8 mouse cellular contexts compared by ENCODE assay signal in the genomic region with DNA sequence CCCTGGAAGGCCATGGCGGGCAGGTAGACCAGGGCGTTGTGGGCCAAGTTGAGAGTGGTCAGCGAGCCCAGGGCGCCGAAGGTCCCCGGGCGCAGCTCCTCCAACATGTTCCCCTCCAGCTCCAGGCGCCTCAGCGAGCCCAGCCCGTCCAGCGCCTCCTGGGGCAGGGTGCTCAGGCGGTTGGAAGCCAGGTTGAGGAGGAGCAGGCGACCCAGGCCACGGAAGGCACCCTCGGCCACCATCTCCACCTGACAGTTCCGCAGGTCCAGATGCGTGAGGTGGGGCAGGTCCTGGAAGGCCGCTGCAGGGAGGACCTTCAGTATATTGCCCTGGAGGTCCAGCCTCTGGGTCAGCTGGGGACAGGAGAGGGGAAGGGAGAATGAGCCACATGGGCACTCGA. TPM values are rescaled to one million over a fixed set of nuclear protein-coding genes. Genes with fewer than 3 reads are reported as not detected.
DNase-seq lines count a peak whose midpoint lies in the region; ATAC-seq and TF ChIP-seq lines count a peak whose summit lies in the region.

No protein-coding gene starts in this region.

- peaks cover 47% of the 10 kb centered on the region for H3K27me3 ChIP-seq in heart, embryonic 11.5 days (ENCODE audit: control insufficient read depth, insufficient read depth, low read length)
- peaks cover 61% of the 10 kb centered on the region for H3K27me3 ChIP-seq in G1E (ENCODE audit: insufficient read depth, low read length)
- peaks cover 35% of the 10 kb centered on the region for H3K27me3 ChIP-seq in hindbrain, embryonic 11.5 days (ENCODE audit: control insufficient read depth, insufficient read depth, low read length)
- H3K27me3 ChIP-seq in midbrain, embryonic 10.5 days (ENCODE audit: low read depth, poor library complexity, severe bottlenecking), result peaks cover 68% of the 10 kb centered on the region

- no peak for DNase-seq in heart, adult 18-20 months
- DNase-seq in G1E (ENCODE audit: low spot score), result no peak
- DNase-seq in hindbrain, embryonic 11.5 days (ENCODE audit: low spot score), result no peak
- DNase-seq in midbrain, embryonic 10.5 days (ENCODE audit: low spot score), result no peak
- no peak for DNase-seq in spleen, postnatal 4 days (ENCODE audit: low spot score in 2 of 2)
- DNase-seq in spleen, adult 18-20 months, result no peak

- WGBS in heart, embryonic 11.5 days (ENCODE audit: insufficient replicate concordance), result 26% methylated on average over 19 of the region's 19 CpGs
- 29% methylated on average over 19 of the region's 19 CpGs for WGBS in hindbrain, embryonic 11.5 days
- 25% methylated on average over 19 of the region's 19 CpGs for WGBS in midbrain, embryonic 10.5 days

- peak overlapping the region; percentile 69 for H3K9ac ChIP-seq in heart, embryonic 11.5 days (ENCODE audit: low read depth, low read length)
- peak overlapping the region; percentile 71 for H3K9ac ChIP-seq in hindbrain, embryonic 11.5 days (ENCODE audit: low read depth, low read length)

- peak overlapping the region; percentile 61 for H3K4me3 ChIP-seq in heart, embryonic 11.5 days (ENCODE audit: low read depth, low read length)
- H3K4me3 ChIP-seq in G1E (ENCODE audit: low read depth, low read length), result peak overlapping the region; percentile 68; the same call in 1 of the 2 replicates
- H3K4me3 ChIP-seq in hindbrain, embryonic 11.5 days (ENCODE audit: low read depth, low read length), result peak overlapping the region; percentile 60
- H3K4me3 ChIP-seq in midbrain, embryonic 10.5 days, result peak overlapping the region; percentile 64

- no peak for ATAC-seq in heart, embryonic 11.5 days (replicated peaks; ENCODE audit: insufficient number of reproducible peaks, low FRiP score, low TSS enrichment)
- ATAC-seq in G1E (ENCODE audit: extremely low read depth, insufficient number of reproducible peaks, low FRiP score, poor library complexity, severe bottlenecking), result no peak
- no peak for ATAC-seq in hindbrain, embryonic 11.5 days (ENCODE audit: low FRiP score)
- no peak for ATAC-seq in inflammation-experienced regulatory T-cells, adult 6 months

- no peaks in the 10 kb centered on the region for H3K36me3 ChIP-seq in heart, embryonic 11.5 days (ENCODE audit: control insufficient read depth, insufficient read depth, low read length)
- H3K36me3 ChIP-seq in G1E (replicated peaks), result peaks cover 2% of the 10 kb centered on the region
- no peaks in the 10 kb centered on the region for H3K36me3 ChIP-seq in hindbrain, embryonic 11.5 days (ENCODE audit: control insufficient read depth, insufficient read depth, low read length)
- no peaks in the 10 kb centered on the region for H3K36me3 ChIP-seq in midbrain, embryonic 10.5 days

- H3K9me3 ChIP-seq in heart, embryonic 11.5 days (replicated peaks; ENCODE audit: control insufficient read depth, low read length), result no peaks in the 10 kb centered on the region
- H3K9me3 ChIP-seq in G1E (replicated peaks), result peaks cover 3% of the 10 kb centered on the region; the same call in 1 of the 2 replicates
- H3K9me3 ChIP-seq in hindbrain, embryonic 11.5 days (ENCODE audit: control insufficient read depth, low read length), result no peaks in the 10 kb centered on the region
- H3K9me3 ChIP-seq in midbrain, embryonic 10.5 days (replicated peaks), result no peaks in the 10 kb centered on the region

- peaks cover 15% of the 10 kb centered on the region for H3K4me1 ChIP-seq in heart, embryonic 11.5 days (ENCODE audit: control insufficient read depth, insufficient read depth, low read length)
- H3K4me1 ChIP-seq in G1E (ENCODE audit: insufficient read depth, low read depth, low read length), result peaks cover 26% of the 10 kb centered on the region
- peaks cover 6% of the 10 kb centered on the region for H3K4me1 ChIP-seq in hindbrain, embryonic 11.5 days (replicated peaks; ENCODE audit: control insufficient read depth, insufficient read depth, low read length)
- peaks cover 24% of the 10 kb centered on the region for H3K4me1 ChIP-seq in midbrain, embryonic 10.5 days

- no peak for TF ChIP-seq CTCF in G1E (IDR thresholded peaks at IDR 0.05; ENCODE audit: low read depth, low read length)

- no peak overlapping the region for H3K27ac ChIP-seq in heart, embryonic 11.5 days (ENCODE audit: low read depth, low read length)
- no peak overlapping the region for H3K27ac ChIP-seq in hindbrain, embryonic 11.5 days (ENCODE audit: low read depth, low read length)
- peak overlapping the region; percentile 83 for H3K27ac ChIP-seq in midbrain, embryonic 10.5 days (replicated peaks)

- peak overlapping the region; percentile 91 for H3K4me2 ChIP-seq in heart, embryonic 11.5 days
- H3K4me2 ChIP-seq in hindbrain, embryonic 11.5 days (replicated peaks; ENCODE audit: low read depth, low read length), result peak overlapping the region; percentile 99

RNA-seq across cellular contexts. Expression of a gene that starts 2.2 kb away (rescaled TPM):
- polyA plus RNA-seq in heart, embryonic 11.5 days (2014; fragmentation: Nextera tagmentation; extraction: Ambion mirVana), result 0.44 and 1.5 TPM in 2 replicates
- 1 to 10 TPM in 1 of 2 experiments, under 1 TPM in 1; 0.92 to 2.2 TPM for total RNA-seq in heart, adult 18-20 months (2021)
- total RNA-seq in G1E (2014; fragmentation: Nextera tagmentation) (not detected in 2 replicates), G1E (2017) (0.05 and 0.17 TPM in 2 replicates)
- polyA plus RNA-seq in G1E (2012), result not detected in 2 replicates
- polyA plus RNA-seq in hindbrain, embryonic 11.5 days (2014; fragmentation: Nextera tagmentation; extraction: Ambion mirVana), result 3.5 and 3.6 TPM in 2 replicates
- 2.4 and 2.5 TPM in 2 replicates for polyA plus RNA-seq in midbrain, embryonic 10.5 days (2016; fragmentation: Nextera tagmentation; extraction: Ambion mirVana)
- polyA plus RNA-seq in inflammation-experienced regulatory T-cells, adult 6 months (2017; shearing (Covaris generic)), result 1 to 10 TPM; 1.0 to 2.6 (median 1.3) TPM

RNA-seq across cellular contexts. Expression of a gene that starts 31.2 kb away (rescaled TPM):
- 17.2 and 17.7 TPM in 2 replicates for polyA plus RNA-seq in heart, embryonic 11.5 days (2014; fragmentation: Nextera tagmentation; extraction: Ambion mirVana)
- 10 to 100 TPM; 11.9 to 14.1 TPM for total RNA-seq in heart, adult 18-20 months (2021)
- total RNA-seq in G1E (2014; fragmentation: Nextera tagmentation) (39.9 and 82.0 TPM in 2 replicates), G1E (2017) (35.0 and 36.5 TPM in 2 replicates)
- polyA plus RNA-seq in G1E (2012), result 13.8 and 21.8 TPM in 2 replicates
- 26.4 and 26.7 TPM in 2 replicates for polyA plus RNA-seq in hindbrain, embryonic 11.5 days (2014; fragmentation: Nextera tagmentation; extraction: Ambion mirVana)
- polyA plus RNA-seq in midbrain, embryonic 10.5 days (2016; fragmentation: Nextera tagmentation; extraction: Ambion mirVana), result 44.6 and 46.1 TPM in 2 replicates
- polyA plus RNA-seq in inflammation-experienced regulatory T-cells, adult 6 months (2017; shearing (Covaris generic)), result 10 to 100 TPM; 23.1 to 24.7 (median 24.1) TPM

RNA-seq across cellular contexts. Expression of a gene that starts 50.0 kb away (rescaled TPM):
- polyA plus RNA-seq in heart, embryonic 11.5 days (2014; fragmentation: Nextera tagmentation; extraction: Ambion mirVana), result 26.9 and 36.8 TPM in 2 replicates
- total RNA-seq in heart, adult 18-20 months (2021), result 10 to 100 TPM; 57.2 to 68.1 TPM
- 37.5 and 39.8 TPM in 2 replicates for total RNA-seq in G1E (2014; fragmentation: Nextera tagmentation)
- total RNA-seq in G1E (2017), result 14.2 and 14.3 TPM in 2 replicates
- 66.6 and 76.7 TPM in 2 replicates for polyA plus RNA-seq in G1E (2012)
- 36.8 and 52.6 TPM in 2 replicates for polyA plus RNA-seq in hindbrain, embryonic 11.5 days (2014; fragmentation: Nextera tagmentation; extraction: Ambion mirVana)
- polyA plus RNA-seq in midbrain, embryonic 10.5 days (2016; fragmentation: Nextera tagmentation; extraction: Ambion mirVana), result 36.3 and 41.4 TPM in 2 replicates
- polyA plus RNA-seq in inflammation-experienced regulatory T-cells, adult 6 months (2017; shearing (Covaris generic)), result 1 to 10 TPM; 4.3 to 8.1 (median 5.7) TPM

RNA-seq across cellular contexts. Expression of a gene that starts 50.4 kb away (rescaled TPM):
- polyA plus RNA-seq in heart, embryonic 11.5 days (2014; fragmentation: Nextera tagmentation; extraction: Ambion mirVana), result 96.3 and 105 TPM in 2 replicates
- 10 to 100 TPM; 29.4 to 30.4 TPM for total RNA-seq in heart, adult 18-20 months (2021)
- 58.2 and 71.6 TPM in 2 replicates for total RNA-seq in G1E (2014; fragmentation: Nextera tagmentation)
- total RNA-seq in G1E (2017), result 114 and 115 TPM in 2 replicates
- 183 and 245 TPM in 2 replicates for polyA plus RNA-seq in G1E (2012)
- polyA plus RNA-seq in hindbrain, embryonic 11.5 days (2014; fragmentation: Nextera tagmentation; extraction: Ambion mirVana), result 130 and 145 TPM in 2 replicates
- 187 and 192 TPM in 2 replicates for polyA plus RNA-seq in midbrain, embryonic 10.5 days (2016; fragmentation: Nextera tagmentation; extraction: Ambion mirVana)
- polyA plus RNA-seq in inflammation-experienced regulatory T-cells, adult 6 months (2017; shearing (Covaris generic)), result 10 to 100 TPM; 43.0 to 72.2 (median 45.8) TPM
